Mouse (Mus musculus): ENCODE measurements around the gene Cd180.
A peak's percentile ranks its signal among the peaks of the same experiment; 100 is the strongest.
"Not testable (repeated sequence)": the region's sequence is repeated elsewhere in the genome, so short reads cannot be mapped to it uniquely, and the experiment has no call there.

Cd180 gene

GRCm38 (mm10) chr13:102693341-102693801, at the start of gene Cd180:
TSS of gene Cd180 (plus strand) at chr13:102693558.
- DNase-seq, result no peak

GRCm38 (mm10) chr13:102644344-102644743, 49.0 kb upstream of the Cd180 start:
- no peak for DNase-seq

- peak; percentile 63 to 74 for DNase-seq
These were observed 48.4 kb upstream of the Cd180 start for GRCm38 (mm10) chr13:102644789-102645551.

GRCm38 (mm10) chr13:102646271-102646771, 47.0 kb upstream of the Cd180 start:
- DNase-seq, result peak; percentile 43 to 45

GRCm38 (mm10) chr13:102647511-102647910, 45.8 kb upstream of the Cd180 start:
- no peak for DNase-seq

- DNase-seq, result no peak
These were observed 41.0 kb upstream of the Cd180 start for GRCm38 (mm10) chr13:102652303-102652889.

- DNase-seq, result no peak
These were observed 38.2 kb upstream of the Cd180 start for GRCm38 (mm10) chr13:102655071-102655570.

GRCm38 (mm10) chr13:102656153-102656690, 37.1 kb upstream of the Cd180 start:
- DNase-seq, result peak; percentile 21 to 42

- DNase-seq, result peak; percentile 23 to 35
These were observed 35.0 kb upstream of the Cd180 start for GRCm38 (mm10) chr13:102658223-102658839.

GRCm38 (mm10) chr13:102664041-102664440, 29.3 kb upstream of the Cd180 start:
- no peak for DNase-seq

GRCm38 (mm10) chr13:102664843-102665587, 28.3 kb upstream of the Cd180 start:
- peak in 1 of 2 experiments; percentile 29 for DNase-seq

- DNase-seq, result no peak
These were observed 27.6 kb upstream of the Cd180 start for GRCm38 (mm10) chr13:102665588-102666232.

GRCm38 (mm10) chr13:102666233-102666614, 27.1 kb upstream of the Cd180 start:
- no peak for DNase-seq

- no peak for DNase-seq
These were observed 26.6 kb upstream of the Cd180 start for GRCm38 (mm10) chr13:102666731-102667130.

- no peak for DNase-seq
These were observed 26.0 kb upstream of the Cd180 start for GRCm38 (mm10) chr13:102667401-102667800.

- DNase-seq, result no peak
These were observed 25.5 kb upstream of the Cd180 start for GRCm38 (mm10) chr13:102667842-102668241.

GRCm38 (mm10) chr13:102668933-102669332, 24.4 kb upstream of the Cd180 start:
- no peak for DNase-seq

GRCm38 (mm10) chr13:102669522-102670256, 23.7 kb upstream of the Cd180 start:
- peak; percentile 58 to 85 for DNase-seq

GRCm38 (mm10) chr13:102670503-102670902, 22.9 kb upstream of the Cd180 start:
- no peak for DNase-seq

GRCm38 (mm10) chr13:102674083-102674482, 19.3 kb upstream of the Cd180 start:
- DNase-seq, result no peak

GRCm38 (mm10) chr13:102677602-102678001, 15.8 kb upstream of the Cd180 start:
- not testable (repeated sequence) for DNase-seq
